In genomic region chr3:95894317-95895160, GRCm38 (mm10) we compare ENCODE assay signal across 8 mouse cellular contexts. TPM values are rescaled to one million over a fixed set of nuclear protein-coding genes. Genes with fewer than 3 reads are reported as not detected.
DNase-seq lines count a peak whose midpoint lies in the region; ATAC-seq lines count a peak whose summit lies in the region.

No protein-coding gene starts in this region.

- H3K9ac ChIP-seq in embryonic facial prominence, embryonic 12.5 days, result peak overlapping the region; percentile 64
- H3K9ac ChIP-seq in heart, embryonic 13.5 days, result peak overlapping the region; percentile 85
- peak overlapping the region; percentile 80 for H3K9ac ChIP-seq in kidney, embryonic 16.5 days (replicated peaks; ENCODE audit: low read length)
- peak overlapping the region; percentile 79 for H3K9ac ChIP-seq in lung, embryonic 16.5 days (ENCODE audit: low read length)

- no peaks in the 10 kb centered on the region for H3K27me3 ChIP-seq in embryonic facial prominence, embryonic 12.5 days
- H3K27me3 ChIP-seq in heart, embryonic 13.5 days (replicated peaks), result no peaks in the 10 kb centered on the region
- no peaks in the 10 kb centered on the region for H3K27me3 ChIP-seq in kidney, embryonic 16.5 days (ENCODE audit: insufficient read depth, low read length)
- H3K27me3 ChIP-seq in lung, embryonic 16.5 days (ENCODE audit: control insufficient read depth, insufficient read depth, low read depth, low read length), result no peaks in the 10 kb centered on the region

- peak overlapping the region; percentile 20; the same call in 1 of the 2 replicates for H3K27ac ChIP-seq in embryonic facial prominence, embryonic 12.5 days
- peak overlapping the region; percentile 94 for H3K27ac ChIP-seq in heart, embryonic 13.5 days (replicated peaks)
- H3K27ac ChIP-seq in kidney, embryonic 16.5 days (ENCODE audit: low read length), result peak overlapping the region; percentile 93
- H3K27ac ChIP-seq in lung, embryonic 16.5 days (ENCODE audit: low read length), result peak overlapping the region; percentile 91

- WGBS in embryonic facial prominence, embryonic 12.5 days, result 14% methylated on average over 16 of the region's 16 CpGs
- 6% methylated on average over 16 of the region's 16 CpGs for WGBS in heart, embryonic 13.5 days
- 3% methylated on average over 14 of the region's 16 CpGs for WGBS in kidney, embryonic 16.5 days
- 6% methylated on average over 15 of the region's 16 CpGs for WGBS in lung, embryonic 16.5 days

- H3K9me3 ChIP-seq in embryonic facial prominence, embryonic 12.5 days, result no peaks in the 10 kb centered on the region
- no peaks in the 10 kb centered on the region for H3K9me3 ChIP-seq in heart, embryonic 13.5 days
- no peaks in the 10 kb centered on the region for H3K9me3 ChIP-seq in kidney, embryonic 16.5 days (ENCODE audit: low read length)
- no peaks in the 10 kb centered on the region for H3K9me3 ChIP-seq in lung, embryonic 16.5 days (ENCODE audit: control insufficient read depth, low read length)

- peak overlapping the region; percentile 88 for H3K4me2 ChIP-seq in embryonic facial prominence, embryonic 12.5 days (replicated peaks)
- H3K4me2 ChIP-seq in heart, embryonic 13.5 days, result peak overlapping the region; percentile 81
- peak overlapping the region; percentile 77 for H3K4me2 ChIP-seq in kidney, embryonic 16.5 days (replicated peaks; ENCODE audit: low read depth, low read length)
- peak overlapping the region; percentile 78 for H3K4me2 ChIP-seq in lung, embryonic 16.5 days (ENCODE audit: low read depth, low read length)

- peaks cover 25% of the 10 kb centered on the region for H3K4me1 ChIP-seq in embryonic facial prominence, embryonic 12.5 days
- peaks cover 45% of the 10 kb centered on the region for H3K4me1 ChIP-seq in heart, embryonic 13.5 days
- H3K4me1 ChIP-seq in kidney, embryonic 16.5 days (ENCODE audit: insufficient read depth, low read length), result peaks cover 36% of the 10 kb centered on the region
- peaks cover 22% of the 10 kb centered on the region for H3K4me1 ChIP-seq in lung, embryonic 16.5 days (replicated peaks; ENCODE audit: control insufficient read depth, insufficient read depth, low read length)

- peaks cover 13% of the 10 kb centered on the region for H3K36me3 ChIP-seq in embryonic facial prominence, embryonic 12.5 days
- H3K36me3 ChIP-seq in heart, embryonic 13.5 days, result peaks cover 25% of the 10 kb centered on the region
- H3K36me3 ChIP-seq in kidney, embryonic 16.5 days (ENCODE audit: insufficient read depth, low read length), result peaks cover 7% of the 10 kb centered on the region; the same call in 1 of the 2 replicates
- H3K36me3 ChIP-seq in lung, embryonic 16.5 days (ENCODE audit: control insufficient read depth, insufficient read depth, low read length), result no peaks in the 10 kb centered on the region

- peak overlapping the region; percentile 55 for H3K4me3 ChIP-seq in embryonic facial prominence, embryonic 12.5 days
- peak overlapping the region; percentile 68 for H3K4me3 ChIP-seq in heart, embryonic 13.5 days
- peak overlapping the region; percentile 73 for H3K4me3 ChIP-seq in kidney, embryonic 16.5 days (ENCODE audit: low read length)
- H3K4me3 ChIP-seq in lung, embryonic 16.5 days (ENCODE audit: low read length), result peak overlapping the region; percentile 61

- DNase-seq in frontal cortex, postnatal 36 days (ENCODE audit: low spot score in 2 of 2), result peak; percentile 51 to 53
- no peak for DNase-seq in frontal cortex, postnatal 14 days (ENCODE audit: low spot score in 2 of 2)
- peak; percentile 59 to 64 for DNase-seq in adrenal gland, adult 18-20 months (ENCODE audit: low spot score in 2 of 2)
- DNase-seq in right cerebral cortex, postnatal 4 days, result peak; percentile 44

- no peak for ATAC-seq in embryonic facial prominence, embryonic 12.5 days (ENCODE audit: insufficient number of reproducible peaks, insufficient read depth, low FRiP score, low TSS enrichment)
- no peak for ATAC-seq in heart, embryonic 13.5 days (ENCODE audit: extremely low read depth, insufficient number of reproducible peaks, low FRiP score, low TSS enrichment)
- ATAC-seq in kidney, embryonic 16.5 days (ENCODE audit: low FRiP score, low TSS enrichment), result peak; percentile 33; the same call in 1 of the 2 replicates
- ATAC-seq in lung, embryonic 16.5 days (ENCODE audit: low read depth), result peak; percentile 17; the same call in 1 of the 2 replicates

RNA-seq across cellular contexts. Expression of gene Aph1a, which starts 0.8 kb away (rescaled TPM):
- 100 to 1,000 TPM; 103 to 120 TPM for total RNA-seq in adrenal gland, adult 18-20 months (2021)
- 27.5 and 31.3 TPM in 2 replicates for polyA plus RNA-seq in embryonic facial prominence, embryonic 12.5 days (2016; fragmentation: Nextera tagmentation; extraction: Ambion mirVana)
- polyA plus RNA-seq in heart, embryonic 13.5 days (2015; fragmentation: Nextera tagmentation; extraction: Ambion mirVana), result 28.8 and 33.9 TPM in 2 replicates
- polyA plus RNA-seq in kidney, embryonic 16.5 days (2015; fragmentation: Nextera tagmentation; extraction: Ambion mirVana), result 41.3 and 44.1 TPM in 2 replicates
- 39.1 and 39.4 TPM in 2 replicates for polyA plus RNA-seq in lung, embryonic 16.5 days (2015; fragmentation: Nextera tagmentation; extraction: Ambion mirVana)

RNA-seq across cellular contexts. Expression of gene BC028528, which starts 2.7 kb away (rescaled TPM):
- total RNA-seq in adrenal gland, adult 18-20 months (2021), result 10 to 100 TPM; 12.0 to 20.3 TPM
- polyA plus RNA-seq in embryonic facial prominence, embryonic 12.5 days (2016; fragmentation: Nextera tagmentation; extraction: Ambion mirVana), result 14.3 and 14.4 TPM in 2 replicates
- polyA plus RNA-seq in heart, embryonic 13.5 days (2015; fragmentation: Nextera tagmentation; extraction: Ambion mirVana), result 38.1 and 41.8 TPM in 2 replicates
- 38.8 and 45.7 TPM in 2 replicates for polyA plus RNA-seq in kidney, embryonic 16.5 days (2015; fragmentation: Nextera tagmentation; extraction: Ambion mirVana)
- 81.5 and 85.5 TPM in 2 replicates for polyA plus RNA-seq in lung, embryonic 16.5 days (2015; fragmentation: Nextera tagmentation; extraction: Ambion mirVana)

RNA-seq across cellular contexts. Expression of gene Car14, which starts 10.0 kb away (rescaled TPM):
- 1 to 10 TPM; 1.1 to 3.6 TPM for total RNA-seq in adrenal gland, adult 18-20 months (2021)
- polyA plus RNA-seq in embryonic facial prominence, embryonic 12.5 days (2016; fragmentation: Nextera tagmentation; extraction: Ambion mirVana), result 30.1 and 36.4 TPM in 2 replicates
- polyA plus RNA-seq in heart, embryonic 13.5 days (2015; fragmentation: Nextera tagmentation; extraction: Ambion mirVana), result 26.1 and 31.5 TPM in 2 replicates
- polyA plus RNA-seq in kidney, embryonic 16.5 days (2015; fragmentation: Nextera tagmentation; extraction: Ambion mirVana), result 21.0 and 22.5 TPM in 2 replicates
- polyA plus RNA-seq in lung, embryonic 16.5 days (2015; fragmentation: Nextera tagmentation; extraction: Ambion mirVana), result 9.2 and 13.0 TPM in 2 replicates

RNA-seq across cellular contexts. Expression of gene Ciart, which starts 12.5 kb away (rescaled TPM):
- total RNA-seq in adrenal gland, adult 18-20 months (2021), result 1 to 10 TPM; 2.1 to 3.2 TPM
- 5.9 and 6.2 TPM in 2 replicates for polyA plus RNA-seq in embryonic facial prominence, embryonic 12.5 days (2016; fragmentation: Nextera tagmentation; extraction: Ambion mirVana)
- polyA plus RNA-seq in heart, embryonic 13.5 days (2015; fragmentation: Nextera tagmentation; extraction: Ambion mirVana), result 5.7 and 6.2 TPM in 2 replicates
- 5.8 and 6.0 TPM in 2 replicates for polyA plus RNA-seq in kidney, embryonic 16.5 days (2015; fragmentation: Nextera tagmentation; extraction: Ambion mirVana)
- 5.1 and 5.6 TPM in 2 replicates for polyA plus RNA-seq in lung, embryonic 16.5 days (2015; fragmentation: Nextera tagmentation; extraction: Ambion mirVana)

RNA-seq across cellular contexts. Expression of gene Mrps21, which starts 23.2 kb away (rescaled TPM):
- 100 to 1,000 TPM; 252 to 270 TPM for total RNA-seq in adrenal gland, adult 18-20 months (2021)
- polyA plus RNA-seq in embryonic facial prominence, embryonic 12.5 days (2016; fragmentation: Nextera tagmentation; extraction: Ambion mirVana), result 332 and 346 TPM in 2 replicates
- polyA plus RNA-seq in heart, embryonic 13.5 days (2015; fragmentation: Nextera tagmentation; extraction: Ambion mirVana), result 362 and 399 TPM in 2 replicates
- 355 and 371 TPM in 2 replicates for polyA plus RNA-seq in kidney, embryonic 16.5 days (2015; fragmentation: Nextera tagmentation; extraction: Ambion mirVana)
- 326 and 362 TPM in 2 replicates for polyA plus RNA-seq in lung, embryonic 16.5 days (2015; fragmentation: Nextera tagmentation; extraction: Ambion mirVana)

Comparison
In these comparisons a context has a peak if more than half of its experiments do, and no peak if none do; other contexts are left out.
1. DNase-seq: peak in frontal cortex, postnatal 36 days (2 of 2), adrenal gland, adult 18-20 months (2 of 2) and right cerebral cortex, postnatal 4 days (single experiment); none in frontal cortex, postnatal 14 days (0 of 2).
2. ATAC-seq: peak in kidney, embryonic 16.5 days (single experiment) and lung, embryonic 16.5 days (single experiment); none in embryonic facial prominence, embryonic 12.5 days (single experiment) and heart, embryonic 13.5 days (single experiment).
3. H3K27ac ChIP-seq: peak in every context shown above with its lines; median percentile 94 in heart, embryonic 13.5 days; 93 in kidney, embryonic 16.5 days; 91 in lung, embryonic 16.5 days; 20 in embryonic facial prominence, embryonic 12.5 days.
4. Peak in every context shown above with its lines, with median percentiles within 50 percentile points of each other: H3K4me2 ChIP-seq, H3K4me3 ChIP-seq and H3K9ac ChIP-seq.